Mouse (Mus musculus): ENCODE data around the gene Map4k4.
A peak's percentile ranks its signal among the peaks of the same experiment; 100 is the strongest.

Map4k4 gene

DNA sequence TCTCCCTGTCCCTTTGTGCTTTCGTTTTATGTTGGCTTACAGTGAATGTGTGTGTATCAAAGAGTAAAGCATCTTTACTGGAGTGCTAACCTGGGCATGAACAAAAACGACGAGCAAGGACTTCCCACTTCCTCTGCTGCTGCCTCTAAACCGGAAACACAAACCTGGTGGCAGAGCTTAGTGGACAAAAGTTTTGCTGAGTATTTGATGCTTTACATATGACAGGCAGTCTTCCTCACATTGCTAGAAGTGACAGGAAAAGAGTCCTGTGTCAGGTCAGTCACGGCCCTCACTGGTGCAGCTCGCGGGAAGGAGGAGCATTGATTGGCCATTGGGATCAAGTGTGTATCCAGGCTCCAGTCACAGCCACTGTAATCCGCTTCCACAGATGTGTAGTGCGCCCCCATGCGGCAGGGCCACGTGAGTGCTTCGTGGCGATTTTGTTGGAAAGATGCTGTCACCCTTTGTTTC, 35.7 kb downstream of the Map4k4 start:
- DNase-seq (ENCODE audit: low spot score) = peak; percentile 87

DNA sequence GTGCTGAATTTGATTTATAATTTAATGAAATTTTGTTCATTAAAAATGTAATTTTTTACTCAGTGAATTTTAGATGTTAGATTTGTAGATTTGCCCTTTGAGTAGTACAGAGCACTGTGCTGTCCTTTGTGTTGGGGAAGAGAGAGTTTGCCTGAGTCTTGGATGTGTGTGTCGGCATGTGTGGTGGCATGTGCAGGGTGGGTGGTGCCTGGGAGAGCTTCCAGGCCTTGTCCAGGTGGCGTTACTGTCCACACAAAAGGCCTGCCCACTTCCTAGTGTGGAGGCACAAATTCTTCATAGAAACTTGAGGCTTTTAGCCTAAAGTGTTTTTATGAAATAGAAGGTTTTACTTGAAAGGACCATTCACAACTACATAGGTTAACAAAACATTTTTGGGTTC, 36.2 kb downstream of the Map4k4 start:
- no peak for DNase-seq (ENCODE audit: low spot score)

DNA sequence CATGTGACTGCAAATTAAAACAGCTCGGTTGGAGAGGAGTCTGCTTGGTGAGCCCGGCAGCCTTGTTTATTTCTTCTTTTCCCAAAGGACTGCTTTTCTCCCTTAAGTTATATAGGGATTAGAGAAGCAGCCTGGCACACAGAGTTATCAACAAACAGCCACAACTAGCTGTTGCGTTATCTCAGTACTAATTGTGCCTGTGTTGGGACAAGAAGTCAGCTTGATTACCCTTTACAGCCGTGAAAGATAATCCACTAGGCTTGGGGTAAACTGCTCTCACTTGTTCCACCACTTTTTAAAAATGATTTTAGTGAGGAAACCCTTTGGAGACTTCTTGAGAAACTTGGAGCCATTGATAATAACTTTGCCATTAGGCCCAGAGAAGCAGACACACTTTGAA, 36.9 kb downstream of the Map4k4 start:
- no peak for DNase-seq (ENCODE audit: low spot score)

DNA sequence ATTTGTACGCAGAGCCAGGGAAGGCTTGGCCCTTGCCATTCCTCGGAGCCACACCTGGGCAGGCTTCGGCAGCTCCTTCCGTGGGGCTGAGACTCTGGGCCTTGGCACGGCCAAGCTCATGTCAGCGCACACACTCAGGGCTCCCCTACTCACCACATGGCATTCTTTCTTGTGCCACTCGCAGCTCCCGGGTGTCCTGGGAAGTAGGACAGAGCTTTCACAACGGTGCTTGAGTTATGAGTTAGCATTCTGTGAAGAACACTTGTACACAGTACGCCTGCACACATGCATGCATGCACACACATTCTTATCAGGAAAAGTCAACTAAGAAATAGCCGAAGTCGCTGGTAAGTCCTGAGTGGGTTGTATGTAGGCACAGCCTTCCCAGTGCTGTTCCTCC, 38.7 kb downstream of the Map4k4 start:
- no peak for DNase-seq (ENCODE audit: low spot score)

DNA sequence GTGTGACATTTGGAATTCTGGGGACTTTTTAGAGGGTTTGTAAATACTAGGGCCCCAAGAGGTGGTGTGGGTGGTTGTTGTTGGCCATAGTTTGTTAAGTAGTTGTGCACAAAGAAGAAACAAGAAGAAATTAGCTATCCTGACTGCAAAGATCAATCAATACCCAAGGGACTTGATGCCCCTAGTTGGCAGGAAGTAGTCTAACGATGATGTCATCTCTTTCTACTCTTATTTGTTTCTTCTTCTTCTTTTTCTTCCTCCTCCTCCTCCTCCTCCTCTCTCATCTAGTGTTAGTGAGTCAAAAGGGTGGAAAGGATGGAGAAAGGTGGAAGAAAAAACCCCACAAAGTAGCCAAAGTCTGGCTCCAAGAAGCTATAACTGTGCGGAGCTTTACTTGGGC, 39.6 kb downstream of the Map4k4 start:
- DNase-seq (ENCODE audit: low spot score) = no peak

DNA sequence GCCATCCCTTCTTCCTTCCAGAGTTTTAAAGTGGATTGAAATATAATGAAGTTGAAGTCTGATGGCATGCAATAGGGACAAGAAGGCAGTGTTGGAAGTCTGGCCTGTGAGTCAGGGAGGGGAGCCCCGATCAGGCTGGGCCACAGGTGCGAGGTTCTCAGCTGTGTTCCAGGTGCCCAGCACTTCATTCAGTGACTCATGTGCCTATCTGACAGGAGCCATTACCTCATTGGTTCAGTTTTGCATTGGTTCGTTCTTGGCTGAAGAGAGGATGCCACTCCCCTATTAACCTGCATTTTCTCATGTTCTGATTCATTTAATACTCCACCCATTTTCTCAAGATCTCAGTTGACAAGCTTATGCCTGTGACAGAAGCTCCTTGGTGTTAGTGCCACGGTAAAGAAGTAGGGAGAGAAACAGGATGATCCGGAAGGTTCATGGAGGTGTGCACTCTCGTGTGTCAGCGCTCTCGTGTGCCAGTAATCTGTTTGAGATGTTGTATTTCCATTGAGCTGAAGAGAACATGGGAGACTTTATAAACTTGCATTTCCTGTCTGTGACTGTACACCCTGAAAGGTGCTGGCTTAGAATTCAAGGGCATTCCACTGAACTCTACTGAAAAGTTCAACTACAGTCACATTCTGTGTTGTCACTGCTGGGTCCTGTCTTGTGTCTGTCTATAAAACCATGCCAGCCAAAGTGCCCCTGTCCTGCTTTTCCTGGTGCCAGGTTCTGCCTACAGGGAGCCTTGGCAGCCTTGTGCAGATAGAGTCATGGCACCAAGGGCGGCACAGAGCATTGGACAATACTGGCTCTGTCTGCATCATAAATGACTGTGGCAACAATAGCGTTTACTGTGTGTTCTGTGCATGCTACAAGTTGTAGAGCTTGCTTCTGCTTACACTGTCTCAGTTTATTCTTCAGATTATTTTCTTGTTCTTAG, 40.8 kb downstream of the Map4k4 start:
- DNase-seq (ENCODE audit: low spot score) = peak; percentile 61

DNA sequence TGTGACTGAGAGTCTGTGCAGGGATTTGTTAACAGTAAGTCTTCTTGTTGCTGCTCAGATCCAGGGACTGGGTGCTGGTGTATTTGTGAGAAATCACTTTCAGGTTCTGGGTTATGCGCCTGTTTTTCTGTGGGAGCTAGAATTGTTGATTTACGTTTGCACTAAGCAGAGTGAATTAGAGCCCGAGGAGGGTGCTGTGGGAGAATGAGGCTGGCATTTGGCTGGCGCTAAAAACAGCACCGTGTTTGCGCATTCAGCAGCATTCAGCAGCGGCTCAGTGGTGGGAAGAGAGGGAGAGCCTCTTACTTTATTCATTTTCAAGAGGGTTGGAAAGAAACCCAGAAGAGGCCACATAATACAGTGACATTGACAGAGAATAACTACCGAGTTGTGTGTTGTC, 42.2 kb downstream of the Map4k4 start:
- peak; percentile 55 for DNase-seq (ENCODE audit: low spot score)

DNA sequence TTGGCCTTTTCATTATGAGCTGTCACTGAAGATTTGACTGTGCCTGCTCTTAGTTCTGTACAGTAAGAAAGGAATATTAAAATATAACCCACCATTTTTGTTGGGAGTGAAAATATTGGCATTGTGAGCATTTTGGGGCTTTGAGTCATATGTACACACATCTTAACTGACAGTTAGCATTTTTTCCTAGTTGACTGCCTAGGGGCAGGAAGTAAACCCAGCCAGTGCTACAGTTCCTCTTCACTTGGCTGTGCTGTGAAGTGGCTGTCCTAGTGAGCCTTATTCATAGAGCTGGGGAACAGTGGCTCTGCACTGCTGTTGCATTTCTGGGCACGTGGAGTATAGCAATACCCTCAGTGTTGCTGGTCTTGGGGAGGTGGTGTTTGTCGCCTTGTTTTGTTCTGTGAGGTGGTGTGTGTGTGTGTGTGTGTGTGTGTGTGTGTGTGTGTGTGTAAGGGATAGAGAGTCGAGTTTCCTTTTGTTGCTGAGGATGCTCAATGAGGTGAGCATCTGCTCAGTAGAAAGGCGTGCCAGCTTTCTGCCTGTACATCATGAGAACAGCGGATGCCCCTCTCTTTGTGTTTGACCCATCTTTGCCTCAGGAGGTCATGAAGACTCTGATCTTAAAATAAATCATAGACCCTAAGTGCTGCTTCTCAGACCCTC, 43.7 kb downstream of the Map4k4 start:
- DNase-seq (ENCODE audit: low spot score) = no peak

DNA sequence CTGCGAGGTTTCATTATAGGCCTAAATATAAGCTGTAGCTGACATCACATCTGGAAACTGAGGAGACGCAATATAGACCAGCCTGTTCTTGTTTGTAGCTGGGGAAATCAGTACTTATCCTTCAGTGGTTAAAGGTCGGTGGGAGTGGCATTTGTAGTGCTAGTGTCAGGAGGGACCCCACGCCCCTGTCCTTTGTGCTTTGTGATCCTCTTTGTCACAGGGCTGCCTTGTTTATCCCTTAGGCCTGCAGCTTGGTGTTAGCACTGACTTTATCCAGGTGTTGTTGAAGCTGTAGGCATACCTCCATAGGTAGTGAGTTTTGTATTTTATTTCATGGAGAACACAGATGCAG, 44.2 kb downstream of the Map4k4 start:
- no peak for DNase-seq (ENCODE audit: low spot score)

DNA sequence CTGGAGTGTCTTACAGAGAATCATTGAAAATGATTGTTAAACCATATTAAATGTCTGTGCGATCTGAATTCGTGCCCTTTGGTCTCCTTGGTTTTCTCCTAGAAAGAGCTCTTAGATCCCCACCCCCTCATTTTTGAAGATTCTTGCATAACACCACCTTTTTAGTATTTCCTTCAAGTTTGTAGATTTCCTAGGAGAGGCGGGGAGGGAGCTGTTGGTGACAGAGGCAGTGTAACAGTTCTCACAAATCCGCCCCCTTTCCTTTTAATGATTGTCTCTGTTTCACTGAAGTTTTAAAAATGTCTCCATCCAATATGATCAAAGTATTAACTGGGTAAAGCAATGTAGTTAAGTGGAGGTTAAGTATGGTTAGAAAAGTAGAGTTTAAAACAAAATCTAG, 45.7 kb downstream of the Map4k4 start:
- DNase-seq (ENCODE audit: low spot score) = no peak

DNA sequence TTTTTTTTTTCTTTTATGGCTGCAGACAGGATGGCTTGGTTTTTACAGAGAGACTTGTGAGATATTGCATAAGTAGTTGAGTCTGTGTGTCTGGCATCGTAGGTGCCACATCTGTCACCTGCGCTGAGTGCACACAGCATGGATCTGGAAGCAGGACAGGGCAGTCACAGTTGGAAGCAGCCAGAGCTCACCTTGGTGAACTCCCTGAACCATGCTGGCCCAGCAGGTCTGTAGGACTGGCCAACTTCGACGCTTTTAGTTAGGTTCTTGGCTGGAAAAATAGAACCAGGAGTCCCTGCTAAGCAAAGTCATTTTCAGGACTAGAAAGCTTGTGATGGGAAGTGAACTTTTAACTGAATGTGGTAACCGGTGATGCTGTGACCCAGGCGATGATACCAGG, 46.5 kb downstream of the Map4k4 start:
- DNase-seq (ENCODE audit: low spot score) = no peak

DNA sequence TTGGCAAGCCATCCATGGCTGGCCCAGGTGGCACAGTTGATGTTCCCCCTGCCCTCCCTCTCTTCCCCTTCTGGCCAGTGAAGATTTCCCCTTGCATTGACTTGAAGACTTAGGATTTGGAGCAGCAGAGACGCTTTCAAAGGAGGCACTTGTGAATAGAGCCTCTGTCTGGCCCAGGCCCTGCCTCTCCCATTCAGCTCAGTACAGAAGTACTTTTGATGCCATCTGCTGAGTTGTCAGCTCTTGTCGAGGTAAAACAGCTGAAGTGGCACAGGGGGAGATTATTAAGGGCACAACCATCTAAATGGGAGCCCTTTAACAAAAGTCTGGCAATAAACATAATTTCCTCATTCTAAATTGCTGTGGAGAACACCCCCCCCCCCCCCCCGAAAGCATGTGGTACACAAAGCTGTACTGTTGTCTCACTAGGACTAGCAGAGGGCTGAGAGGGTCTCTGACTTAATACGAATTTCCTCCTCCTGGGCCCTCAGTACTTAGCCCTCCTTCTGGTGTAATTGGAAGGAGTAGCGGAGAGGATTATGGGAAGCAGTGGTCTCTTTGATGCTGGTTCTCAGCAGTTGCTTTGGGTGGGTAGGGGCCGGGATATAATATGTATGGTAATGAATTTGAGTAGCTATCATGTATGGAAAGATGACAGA, 47.1 kb downstream of the Map4k4 start:
- DNase-seq (ENCODE audit: low spot score) = no peak

DNA sequence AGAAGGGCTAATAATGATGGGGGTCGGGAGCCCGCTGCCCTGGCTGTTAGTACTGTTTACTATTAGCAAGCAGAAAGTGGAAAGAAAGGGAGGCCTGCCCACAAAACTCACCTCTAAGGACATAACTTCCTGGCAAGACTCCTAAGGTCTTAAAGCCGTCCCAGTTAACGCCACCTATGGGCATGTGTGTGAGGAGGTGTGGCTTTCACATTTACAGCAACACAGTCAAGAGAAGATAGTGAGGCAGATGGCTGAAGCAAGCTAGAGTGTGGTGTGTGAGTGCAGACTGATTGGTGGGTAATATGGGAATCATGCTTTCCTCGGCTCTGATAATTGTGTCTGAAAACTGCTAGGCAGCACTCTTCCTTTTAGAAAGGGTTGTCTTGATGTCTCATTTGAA, 48.5 kb downstream of the Map4k4 start:
- no peak for DNase-seq (ENCODE audit: low spot score)

DNA sequence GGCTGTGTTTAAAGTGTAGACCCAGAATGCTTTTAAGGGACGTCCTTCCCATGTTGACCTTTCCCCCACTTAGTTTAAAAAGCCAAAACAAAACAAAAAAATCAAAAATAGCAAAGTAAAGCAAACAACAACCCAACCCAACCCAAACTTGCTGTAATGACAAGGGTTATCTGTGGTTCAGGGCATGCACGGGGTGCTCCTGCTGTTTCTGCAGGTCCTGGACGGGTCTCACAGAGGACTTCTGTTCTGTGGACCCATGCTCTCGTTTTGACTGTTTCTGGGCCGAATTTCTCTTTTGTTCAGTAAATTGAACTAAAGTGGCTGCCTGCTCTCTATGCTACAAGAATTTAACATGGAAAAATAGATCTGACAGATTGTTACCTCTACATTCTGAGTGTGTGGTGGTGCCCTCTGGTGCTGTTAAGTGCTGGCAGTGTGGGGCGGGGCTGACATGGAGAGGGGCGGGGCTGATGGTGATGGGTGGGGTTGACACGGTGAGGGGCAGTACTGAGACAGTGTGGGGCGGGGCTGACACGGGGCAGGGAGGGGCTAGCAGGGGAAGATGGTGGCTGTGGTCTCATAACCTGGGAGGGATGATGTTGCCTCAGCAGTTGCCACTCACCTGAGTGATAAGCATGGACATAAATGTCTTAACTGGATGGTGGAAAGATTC, 49.2 kb downstream of the Map4k4 start:
- no peak for DNase-seq (ENCODE audit: low spot score)

DNA sequence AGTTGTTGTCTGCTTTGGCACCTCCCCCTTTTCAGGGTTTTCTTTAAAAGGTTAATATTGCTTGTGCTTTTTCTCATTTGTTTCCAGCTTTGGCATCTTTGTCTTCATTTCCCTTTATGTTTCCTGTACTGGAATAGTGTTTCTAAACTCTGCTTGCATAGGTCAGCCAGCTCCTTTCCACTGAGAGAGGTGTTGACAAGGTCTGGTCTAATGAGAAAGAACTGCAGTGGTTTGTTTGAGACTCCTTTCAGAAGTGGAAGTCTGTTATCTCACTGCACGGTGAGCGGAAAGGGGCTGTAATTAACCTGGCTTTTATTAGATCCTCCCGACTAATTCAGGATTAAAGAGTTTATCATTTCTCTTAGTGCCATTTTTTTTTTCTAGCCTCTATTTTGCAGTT, 49.9 kb downstream of the Map4k4 start:
- no peak for DNase-seq (ENCODE audit: low spot score)

DNA sequence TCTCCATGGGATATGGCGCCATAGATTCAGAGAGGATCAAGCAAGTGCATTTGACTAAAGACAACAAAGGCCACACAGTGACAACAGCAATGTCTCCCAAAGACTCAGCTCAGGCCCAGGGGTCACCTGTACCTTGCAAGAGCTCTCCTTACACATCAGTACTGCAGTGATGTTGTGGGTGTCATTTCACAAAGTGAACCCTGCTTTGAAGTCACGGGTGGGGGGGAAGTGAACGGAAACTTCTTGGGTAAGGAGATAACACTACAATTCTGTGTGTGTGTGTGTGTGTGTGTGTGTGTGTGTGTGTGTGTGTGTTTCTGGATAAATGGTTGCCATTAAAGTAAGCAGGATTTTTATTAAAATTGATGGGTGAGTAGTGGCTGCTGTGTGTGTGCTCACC, 53.9 kb downstream of the Map4k4 start:
- DNase-seq (ENCODE audit: low spot score) = no peak

DNA sequence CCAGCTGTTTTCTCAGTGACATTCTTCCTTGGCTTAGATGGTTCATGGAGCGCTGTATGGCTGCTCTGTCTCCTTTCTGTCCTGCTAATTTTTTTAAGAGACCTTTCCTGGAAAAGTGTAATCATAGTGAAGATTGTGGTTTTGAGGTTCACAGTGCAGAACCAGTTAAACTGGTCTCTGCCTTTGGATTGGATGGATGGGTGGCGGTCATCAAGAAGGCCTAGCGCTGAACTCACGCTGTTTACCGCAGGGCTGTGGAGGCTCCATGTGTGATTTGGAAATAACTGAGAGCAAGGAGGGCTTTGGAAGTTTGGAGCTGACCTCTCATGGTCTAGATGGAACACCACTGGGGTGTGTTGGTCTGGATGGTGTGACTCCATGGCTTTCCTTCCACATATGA, 56.0 kb downstream of the Map4k4 start:
- no peak for DNase-seq (ENCODE audit: low spot score)

DNA sequence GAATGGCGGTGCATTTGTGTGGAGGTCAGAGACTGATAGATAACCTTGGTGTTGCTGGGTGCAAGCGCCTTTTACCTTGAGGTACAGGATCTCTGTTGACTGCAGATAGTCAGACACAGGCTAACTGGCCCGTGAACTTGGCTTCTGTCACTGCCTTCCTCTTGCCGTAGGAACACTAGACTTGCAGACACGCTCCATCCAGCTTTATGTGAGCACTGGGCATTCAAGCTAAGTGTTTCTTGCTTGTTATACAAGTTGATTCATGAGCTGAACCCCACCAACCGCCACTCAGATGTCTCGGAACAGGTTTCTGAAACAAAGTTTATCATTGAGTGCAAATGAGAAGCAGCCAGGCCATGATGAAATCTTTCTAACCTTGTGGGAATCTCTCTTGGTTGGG, 57.3 kb downstream of the Map4k4 start:
- DNase-seq (ENCODE audit: low spot score) = no peak

DNA sequence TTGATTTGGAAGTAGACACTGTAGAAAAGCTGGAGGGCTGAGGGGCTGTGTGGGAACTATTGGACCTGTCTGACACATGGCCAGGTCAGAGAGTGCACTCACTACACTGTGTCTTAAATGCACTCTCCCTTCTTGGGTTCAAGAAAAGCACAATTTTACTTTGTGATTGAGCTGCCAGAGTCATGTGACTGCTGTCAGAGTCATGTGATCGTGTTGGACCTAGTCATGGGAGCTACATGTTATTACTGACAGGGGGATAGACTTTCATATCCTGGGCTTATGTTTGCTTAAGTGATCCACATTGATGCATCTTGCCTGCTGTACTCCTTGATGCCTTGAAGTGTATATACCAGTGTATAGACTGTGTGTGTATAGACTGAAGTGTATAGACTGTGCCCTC, 59.9 kb downstream of the Map4k4 start:
- no peak for DNase-seq (ENCODE audit: low spot score)

DNA sequence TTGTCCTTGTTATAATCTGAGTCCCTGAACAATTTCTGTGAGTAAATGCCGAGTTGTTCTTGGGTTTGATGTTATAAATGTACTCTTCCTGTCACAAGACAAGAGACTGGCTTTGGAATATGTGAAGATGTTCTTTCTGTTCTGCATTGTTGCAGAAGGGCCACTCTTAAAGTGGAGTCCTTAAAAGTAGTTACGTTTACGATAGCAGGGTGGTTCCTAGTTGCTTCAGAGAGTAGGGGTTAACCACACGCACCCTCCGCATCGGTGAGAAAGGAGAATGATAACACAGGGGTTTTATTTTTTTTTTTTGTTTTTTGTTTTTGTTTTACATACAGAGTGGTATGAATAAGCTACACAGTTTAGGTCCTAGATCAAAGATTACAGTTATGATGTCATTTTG, 60.4 kb downstream of the Map4k4 start:
- no peak for DNase-seq (ENCODE audit: low spot score)

DNA sequence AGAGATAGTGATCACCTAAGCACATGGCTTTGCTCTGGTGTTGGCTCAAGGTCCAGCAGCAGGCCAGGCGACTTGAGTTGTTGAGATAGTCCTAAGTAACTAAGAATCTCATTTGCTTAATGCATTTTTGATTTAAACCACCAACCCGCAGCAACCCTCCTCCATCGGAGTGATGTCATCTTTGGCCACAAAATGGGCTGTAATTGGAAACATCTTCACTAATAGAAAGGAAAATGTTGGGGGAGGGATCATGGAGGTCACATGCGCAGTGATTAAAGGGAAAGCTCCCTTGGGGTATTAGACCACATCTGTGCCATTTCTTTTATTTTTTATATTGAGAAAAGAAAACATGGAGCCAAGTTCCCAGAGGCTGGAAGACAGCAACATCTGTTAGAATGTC, 61.6 kb downstream of the Map4k4 start:
- DNase-seq (ENCODE audit: low spot score) = no peak

DNA sequence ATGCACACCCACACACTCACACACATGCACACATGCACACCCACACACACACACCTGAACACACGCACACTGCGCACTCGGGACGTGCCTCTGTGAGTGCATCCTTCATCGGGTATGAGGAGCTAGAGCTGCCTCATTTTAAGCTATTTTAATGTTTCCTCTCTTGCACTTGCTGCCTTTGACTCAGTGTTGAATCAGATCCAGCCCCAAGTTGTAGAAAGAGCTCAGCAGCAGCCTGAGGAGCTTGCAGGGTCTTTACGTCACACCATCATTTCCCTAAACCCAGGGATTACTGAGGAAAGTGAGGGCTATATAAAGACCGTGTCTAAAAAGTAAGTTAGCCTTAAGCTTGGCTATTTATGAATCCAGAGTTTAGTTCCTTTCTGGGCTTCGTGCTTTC, 62.1 kb downstream of the Map4k4 start:
- no peak for DNase-seq (ENCODE audit: low spot score)

DNA sequence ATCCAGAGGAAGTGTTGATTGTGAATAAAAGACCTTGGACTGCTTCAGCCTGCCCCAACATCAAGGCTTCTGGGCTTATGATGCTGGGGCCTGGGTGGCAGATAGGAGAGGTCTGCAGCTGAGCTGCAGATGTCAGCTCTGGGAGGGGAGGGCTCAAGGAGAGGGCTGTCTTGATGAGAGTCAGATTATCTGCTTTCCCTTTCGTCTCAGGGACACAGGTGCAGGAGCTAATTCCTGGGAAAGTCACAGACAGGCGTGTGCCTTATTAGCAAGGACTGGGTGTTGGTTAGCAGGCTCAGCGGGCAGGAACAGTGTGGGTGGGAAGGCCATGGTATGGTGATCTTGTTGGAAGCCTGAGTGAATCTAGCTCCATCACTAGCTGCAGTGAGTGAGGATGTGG, 63.1 kb downstream of the Map4k4 start:
- no peak for DNase-seq (ENCODE audit: low spot score)

All from left cerebral cortex, adult 11 months (tissue).